Mouse (Mus musculus): ENCODE results near the gene Vstm5.

GRCm38 (mm10) chr9:15302881-15303280 lies 64.0 kb downstream of the Vstm5 start:
- no peak for TF ChIP-seq CTCF (IDR thresholded peaks at IDR 0.05; ENCODE audit: low read depth, low read length)
- TF ChIP-seq EP300 (IDR thresholded peaks at IDR 0.05; ENCODE audit: insufficient read depth, low read depth, low read length) = no peak
